Mouse (Mus musculus) hematopoietic stem cell, adult 5-6 weeks (primary cell): ENCODE data around the gene Stard5. TPM values are rescaled to one million over a fixed set of nuclear protein-coding genes. Genes with fewer than 3 reads are reported as not detected.

Source experiments
- ATAC-seq, 2 experiments: fragments of 125-278 bp in 1 of 2; replicated peaks in 1 of 2; 2 replicates each; pipeline ENCODE4 v1.8.0; 2016 to 2017; ENCODE audit warnings: inconsistent platforms in 2 of 2, mild to moderate bottlenecking in 2 of 2, moderate number of reproducible peaks in 2 of 2, low read depth in 1 of 2, moderate TSS enrichment in 1 of 2; ENCODE audit not compliant: low FRiP score in 2 of 2, poor library complexity in 2 of 2, severe bottlenecking in 2 of 2, insufficient read depth in 1 of 2, low TSS enrichment in 1 of 2
- total RNA-seq: library from RNA; stranded (forward); fragments of 172-1452, 232-1000 nt; gene quantifications from 2 replicates; pipeline ENCODE4 v1.2.3, GENCODE M21; 2017

Gene Stard5
- total RNA-seq, 1 experiment from 2014 or later, result 18.1 TPM

- ATAC-seq, result peak; percentile 30 to 61; a peak in 1 of 4 replicates
Measured at GRCm38 (mm10) chr7:83695449-83696212, 63.9 kb downstream of the Stard5 start.

- peak; percentile 93 to 96 for ATAC-seq
Measured at GRCm38 (mm10) chr7:83699066-83699745, 67.4 kb downstream of the Stard5 start.

Other genes starting within 250 kb of the Stard5 start
- 0.06 and 0.45 TPM in 2 replicates for gene Tmc3, start 47.0 kb upstream of the Stard5 start, total RNA-seq
- 93.8 and 124 TPM in 2 replicates for gene Il16, start 113.8 kb downstream of the Stard5 start, total RNA-seq
- not detected in 2 replicates for gene Cfap161, start 162.9 kb downstream of the Stard5 start, total RNA-seq